Mouse (Mus musculus): ENCODE results near the gene Gm10337.

DNA sequence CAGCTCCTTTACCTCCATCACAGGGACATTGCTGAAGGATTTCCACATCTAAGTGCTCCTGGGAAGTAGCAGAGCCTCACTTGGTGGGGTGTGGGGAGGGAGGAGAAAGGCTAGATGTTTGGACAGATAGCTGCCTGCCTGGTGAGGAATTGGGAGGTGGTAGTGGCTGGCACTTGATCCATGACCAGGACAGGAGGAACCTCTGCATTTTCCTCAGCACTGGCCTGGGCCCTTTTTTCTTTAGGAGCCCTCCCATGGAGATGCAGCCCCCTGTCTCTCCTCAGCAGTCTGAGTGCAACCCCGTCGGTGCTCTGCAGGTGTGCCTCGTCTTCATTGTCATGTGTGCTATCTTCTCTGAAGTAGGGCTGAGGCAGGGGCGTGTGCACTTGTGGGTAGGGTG is 18.0 kb downstream of the Gm10337 start:
- TF ChIP-seq EP300 (IDR thresholded peaks at IDR 0.05; ENCODE audit: low read depth), result no peak
- no peak for TF ChIP-seq CTCF (IDR thresholded peaks at IDR 0.05; ENCODE audit: low read depth)

Measured in liver, embryonic 14.5 days (tissue).